Mouse (Mus musculus) CH12.LX (cell line): ENCODE measurements around the gene Ffar1.

Experiments
- CTCF ChIP-seq, 2 experiments: IDR thresholded peaks in 1 of 2; conservative IDR thresholded peaks in 1 of 2; 2 replicates each; pipeline ENCODE4 v1.5.1; 2011 to 2012; ENCODE audit warnings: low read depth in 2 of 2, low read length in 2 of 2, improper control_type of control experiment in 1 of 2, inconsistent platforms in 1 of 2, mild to moderate bottlenecking in 1 of 2, moderate library complexity in 1 of 2
- ETS1 ChIP-seq: conservative IDR thresholded peaks from 2 replicates; pipeline ENCODE4 v1.6.1; 2012; ENCODE audit warnings: low read depth, mild to moderate bottlenecking, inconsistent platforms, low read length, improper control_type of control experiment, moderate library complexity
- GABPA ChIP-seq: IDR thresholded peaks from 2 replicates; pipeline ENCODE4 v1.6.1; 2012; ENCODE audit warnings: low read depth, low read length, improper control_type of control experiment, inconsistent platforms; ENCODE audit not compliant: insufficient replicate concordance
- JUND ChIP-seq: conservative IDR thresholded peaks from 2 replicates; pipeline ENCODE4 v1.6.1; 2011; ENCODE audit warnings: low read depth, low read length, improper control_type of control experiment
- MAFK ChIP-seq: IDR thresholded peaks from 2 replicates; pipeline ENCODE4 v1.6.1; 2011; ENCODE audit warnings: low read length, improper control_type of control experiment; ENCODE audit not compliant: insufficient replicate concordance
- MAZ ChIP-seq: IDR thresholded peaks from 2 replicates; pipeline ENCODE4 v1.6.1; 2012; ENCODE audit warnings: low read depth, mild to moderate bottlenecking, inconsistent platforms, low read length, improper control_type of control experiment, moderate library complexity
- NRF1 ChIP-seq: IDR thresholded peaks from 2 replicates; pipeline ENCODE4 v1.6.1; 2014; ENCODE audit warnings: low read depth, mild to moderate bottlenecking, inconsistent platforms, low read length, improper control_type of control experiment, moderate library complexity
- POLR2A ChIP-seq: IDR thresholded peaks from 2 replicates; pipeline ENCODE4 v1.6.1; 2011; ENCODE audit warnings: low read depth, mild to moderate bottlenecking, improper control_type of control experiment, low read length
- POLR2AphosphoS2 ChIP-seq: IDR thresholded peaks from 2 replicates; pipeline ENCODE4 v1.6.1; 2011; ENCODE audit warnings: low read depth, low read length, improper control_type of control experiment
- RAD21 ChIP-seq: IDR thresholded peaks from 2 replicates; pipeline ENCODE4 v1.6.1; 2011; ENCODE audit warnings: low read depth, mild to moderate bottlenecking, low read length, improper control_type of control experiment, moderate library complexity
- USF1 ChIP-seq: IDR thresholded peaks from 2 replicates; pipeline ENCODE4 v1.6.1; 2014; ENCODE audit warnings: low read depth, mild to moderate bottlenecking, inconsistent platforms, low read length, improper control_type of control experiment
- ZKSCAN1 ChIP-seq: IDR thresholded peaks from 2 replicates; pipeline ENCODE4 v1.6.1; 2012; ENCODE audit warnings: low read depth, inconsistent platforms, low read length, improper control_type of control experiment, borderline replicate concordance
- ZNF384 ChIP-seq: IDR thresholded peaks from 2 replicates; pipeline ENCODE4 v1.6.1; 2012; ENCODE audit warnings: low read depth, low read length, improper control_type of control experiment, inconsistent platforms

DNA sequence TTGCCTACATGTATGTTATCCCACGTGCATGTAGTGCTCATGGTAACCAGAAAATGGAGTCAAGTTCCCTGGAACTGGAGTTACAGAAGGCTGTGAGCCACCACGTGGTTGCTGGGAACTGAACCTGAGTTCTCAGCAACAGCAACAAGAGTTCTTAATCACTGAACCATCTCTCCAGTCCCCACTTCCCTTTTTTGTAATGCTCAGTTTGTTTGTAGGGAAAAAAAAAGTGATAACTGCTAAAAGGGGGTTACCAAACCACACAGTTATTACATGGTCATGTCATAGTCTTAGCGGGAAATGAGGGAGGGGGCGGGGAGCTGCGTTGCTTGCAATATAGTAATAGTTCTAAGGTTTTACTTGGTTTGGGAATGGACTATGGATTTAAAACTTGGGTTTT lies 19.3 kb downstream of the Ffar1 start:
- TF ChIP-seq ETS1, result peak; percentile 51
- no peak for TF ChIP-seq CTCF (conservative IDR thresholded peaks at IDR 0.05 in 1 of 2, IDR thresholded peaks at IDR 0.05 in 1 of 2; ENCODE audit: low read depth in 2 of 2, low read length in 2 of 2)
- no peak for TF ChIP-seq POLR2A
- no peak for TF ChIP-seq NRF1
- TF ChIP-seq POLR2AphosphoS2, result no peak
- no peak for TF ChIP-seq JUND
- TF ChIP-seq MAZ, result no peak
- TF ChIP-seq RAD21, result no peak
- peak; percentile 88 for TF ChIP-seq ZNF384
- TF ChIP-seq GABPA, result no peak
- no peak for TF ChIP-seq ZKSCAN1
- TF ChIP-seq MAFK, result no peak
- TF ChIP-seq USF1, result peak; percentile 42
